Mouse (Mus musculus): ENCODE data around the gene Grk4. TPM values are rescaled to one million over a fixed set of nuclear protein-coding genes. Genes with fewer than 3 reads are reported as not detected.

The Grk4 gene
- polyA plus RNA-seq, 1 experiment = 0.41 TPM

Other genes with a start within 250 kb of the Grk4 start
- gene Tnip2, start 146.4 kb upstream of the Grk4 start, polyA plus RNA-seq (2012; rRNA removed) = 11.5 and 13.4 TPM in 2 replicates
- gene Sh3bp2, start 134.5 kb upstream of the Grk4 start, polyA plus RNA-seq (2012; rRNA removed) = 15.0 and 15.4 TPM in 2 replicates
- gene Add1, start 86.7 kb upstream of the Grk4 start, polyA plus RNA-seq (2012; rRNA removed) = 145 and 149 TPM in 2 replicates
- 86.1 and 104 TPM in 2 replicates for gene Mfsd10, start 23.2 kb upstream of the Grk4 start, polyA plus RNA-seq (2012; rRNA removed)
- gene Nop14, start 231 bp upstream of the Grk4 start, polyA plus RNA-seq (2012; rRNA removed) = 9.2 and 9.8 TPM in 2 replicates
- 8.3 and 12.8 TPM in 2 replicates for gene Htt, start 101.4 kb downstream of the Grk4 start, polyA plus RNA-seq (2012; rRNA removed)
- 2.0 and 2.7 TPM in 2 replicates for gene Msantd1, start 247.6 kb downstream of the Grk4 start, polyA plus RNA-seq (2012; rRNA removed)

Measured in large intestine, adult 2 months (tissue).